Mouse (Mus musculus): ENCODE results near the gene Immp2l. TPM values are rescaled to one million over a fixed set of nuclear protein-coding genes. Genes with fewer than 3 reads are reported as not detected.
A peak's percentile ranks its signal among the peaks of the same experiment; 100 is the strongest.

Immp2l gene
- total RNA-seq, 1 experiment = 11.4 TPM

DNA sequence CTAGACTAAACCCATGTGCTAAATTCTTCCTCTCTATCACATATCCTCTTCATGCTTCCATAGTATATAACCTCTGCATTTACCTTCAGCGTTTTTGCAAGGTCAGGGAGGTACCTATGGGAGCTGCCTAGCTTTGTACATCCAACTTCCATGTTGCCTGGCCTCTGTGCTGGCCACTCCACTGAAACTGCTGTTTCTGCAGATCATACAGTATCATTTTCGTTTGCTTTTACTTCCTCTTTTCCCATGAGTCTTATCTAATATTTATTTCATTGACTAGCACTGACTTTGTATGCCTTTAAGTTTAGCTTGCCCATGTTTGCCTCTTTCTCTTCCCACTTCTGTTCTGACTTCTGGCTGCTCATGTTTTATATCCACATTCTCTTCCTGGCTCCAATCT, 325.9 kb downstream of the Immp2l start:
- H3K4me3 ChIP-seq (ENCODE audit: insufficient read depth in 1 of 2, low read depth in 1 of 2, low read length in 2 of 2, poor library complexity in 1 of 2, severe bottlenecking in 1 of 2) = no peak overlapping the region

DNA sequence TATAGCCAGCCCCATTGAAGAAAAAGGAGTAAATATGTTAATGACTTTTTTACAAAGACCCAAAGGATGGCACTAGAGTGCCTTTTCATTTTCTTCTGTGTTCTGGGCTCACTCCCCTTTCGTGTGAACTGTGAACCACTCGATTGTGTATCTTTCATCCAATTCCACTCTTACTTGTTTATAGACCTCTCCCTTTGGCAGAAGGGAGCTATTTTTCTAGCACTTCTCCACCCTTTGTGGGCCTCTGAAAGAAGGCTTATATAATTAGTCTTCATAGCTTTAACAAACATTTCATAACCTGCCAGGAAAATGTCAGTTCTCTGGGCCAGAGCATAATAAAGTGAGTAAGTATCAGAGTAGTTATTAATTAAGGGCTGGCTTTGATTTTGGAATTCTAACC, 327.4 kb downstream of the Immp2l start:
- in situ Hi-C loops (cut with MboI; ENCODE audit: low sequenced_read_pairs in 2 of 2, unreplicated experiment in 2 of 2) = no loop called here

More for the DNA sequence above, 325.9 kb downstream of the Immp2l start:
- Histone ChIP-seq H3K27ac (ENCODE audit: insufficient read depth, low read depth, low read length, poor library complexity, severe bottlenecking) (no peak overlapping the region), H3K36me3 (ENCODE audit: control insufficient read depth, insufficient read depth, low read length, poor library complexity, severe bottlenecking) (no peaks in the 10 kb centered on the region), H3K4me1 (ENCODE audit: control insufficient read depth in 2 of 2, insufficient read depth in 2 of 2, low read length in 2 of 2, poor library complexity in 1 of 2) (no peaks in the 10 kb centered on the region), H3K9ac (ENCODE audit: insufficient read depth, low read depth, low read length, poor library complexity, severe bottlenecking) (no peak overlapping the region), H3K9me3 (ENCODE audit: control insufficient read depth, insufficient read depth, low read depth, low read length) (no peaks in the 10 kb centered on the region)
- DNase-seq (ENCODE audit: low read depth, low spot score) = no peak
- in situ Hi-C loops (cut with MboI; ENCODE audit: low sequenced_read_pairs in 2 of 2, unreplicated experiment in 2 of 2) = no loop called here
- TF ChIP-seq ZNF384 (IDR thresholded peaks at IDR 0.05; ENCODE audit: low read depth, low read length) (no peak), HCFC1 (IDR thresholded peaks at IDR 0.05; ENCODE audit: borderline replicate concordance, insufficient read depth, low read length) (no peak), ZC3H11A (IDR thresholded peaks at IDR 0.05; ENCODE audit: borderline replicate concordance, low read depth, low read length) (no peak), CHD2 (IDR thresholded peaks at IDR 0.05; ENCODE audit: low read depth, low read length) (no peak), MAFK (IDR thresholded peaks at IDR 0.05; ENCODE audit: insufficient read depth, low read depth, low read length) (no peak)

DNA sequence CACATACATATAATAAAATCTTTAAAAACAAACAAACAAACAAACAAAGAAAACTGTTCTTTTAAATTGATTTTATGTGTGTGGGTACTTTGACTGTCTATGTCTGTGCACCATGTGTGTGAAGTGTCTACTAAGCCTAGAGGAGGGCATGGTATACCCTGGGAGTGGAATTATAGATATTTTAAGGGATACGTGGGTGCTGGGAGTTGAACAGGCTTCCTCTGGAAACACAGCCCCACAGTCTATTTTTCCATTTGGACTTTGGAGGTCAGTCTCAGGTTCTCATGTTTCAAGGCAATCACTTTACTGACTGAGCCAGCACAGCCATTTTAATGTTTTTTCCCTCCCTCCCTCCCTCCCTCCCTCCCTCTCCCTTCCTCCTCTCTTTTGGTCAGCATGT, 331.0 kb downstream of the Immp2l start:
- Histone ChIP-seq H3K4me1 (ENCODE audit: control insufficient read depth in 2 of 2, insufficient read depth in 2 of 2, low read length in 2 of 2, poor library complexity in 1 of 2) (no peaks in the 10 kb centered on the region), H3K36me3 (ENCODE audit: control insufficient read depth, insufficient read depth, low read length, poor library complexity, severe bottlenecking) (no peaks in the 10 kb centered on the region), H3K9me3 (ENCODE audit: control insufficient read depth, insufficient read depth, low read depth, low read length) (no peaks in the 10 kb centered on the region), H3K9ac (ENCODE audit: insufficient read depth, low read depth, low read length, poor library complexity, severe bottlenecking) (no peak overlapping the region), H3K27ac (ENCODE audit: insufficient read depth, low read depth, low read length, poor library complexity, severe bottlenecking) (no peak overlapping the region), H3K4me3 (ENCODE audit: insufficient read depth in 1 of 2, low read depth in 1 of 2, low read length in 2 of 2, poor library complexity in 1 of 2, severe bottlenecking in 1 of 2) (no peak overlapping the region)
- no peak for DNase-seq (ENCODE audit: low read depth, low spot score)
- in situ Hi-C loops (cut with MboI; ENCODE audit: low sequenced_read_pairs in 2 of 2, unreplicated experiment in 2 of 2) = no loop called here
- TF ChIP-seq CHD2 (IDR thresholded peaks at IDR 0.05; ENCODE audit: low read depth, low read length) (no peak), ZC3H11A (IDR thresholded peaks at IDR 0.05; ENCODE audit: borderline replicate concordance, low read depth, low read length) (no peak), HCFC1 (IDR thresholded peaks at IDR 0.05; ENCODE audit: borderline replicate concordance, insufficient read depth, low read length) (no peak), ZNF384 (IDR thresholded peaks at IDR 0.05; ENCODE audit: low read depth, low read length) (no peak)

More for the DNA sequence above, 327.4 kb downstream of the Immp2l start:
- Histone ChIP-seq H3K9ac (ENCODE audit: insufficient read depth, low read depth, low read length, poor library complexity, severe bottlenecking) (no peak overlapping the region), H3K9me3 (ENCODE audit: control insufficient read depth, insufficient read depth, low read depth, low read length) (no peaks in the 10 kb centered on the region), H3K36me3 (ENCODE audit: control insufficient read depth, insufficient read depth, low read length, poor library complexity, severe bottlenecking) (no peaks in the 10 kb centered on the region), H3K4me1 (ENCODE audit: control insufficient read depth in 2 of 2, insufficient read depth in 2 of 2, low read length in 2 of 2, poor library complexity in 1 of 2) (no peaks in the 10 kb centered on the region), H3K27ac (ENCODE audit: insufficient read depth, low read depth, low read length, poor library complexity, severe bottlenecking) (no peak overlapping the region), H3K4me3 (ENCODE audit: insufficient read depth in 1 of 2, low read depth in 1 of 2, low read length in 2 of 2, poor library complexity in 1 of 2, severe bottlenecking in 1 of 2) (no peak overlapping the region)
- no peak for DNase-seq (ENCODE audit: low read depth, low spot score)
- TF ChIP-seq HCFC1 (IDR thresholded peaks at IDR 0.05; ENCODE audit: borderline replicate concordance, insufficient read depth, low read length) = no peak
- no peak for TF ChIP-seq ZC3H11A (IDR thresholded peaks at IDR 0.05; ENCODE audit: borderline replicate concordance, low read depth, low read length)
- no peak for TF ChIP-seq MAFK (IDR thresholded peaks at IDR 0.05; ENCODE audit: insufficient read depth, low read depth, low read length)
- no peak for TF ChIP-seq CHD2 (IDR thresholded peaks at IDR 0.05; ENCODE audit: low read depth, low read length)
- TF ChIP-seq ZNF384 (IDR thresholded peaks at IDR 0.05; ENCODE audit: low read depth, low read length) = no peak

DNA sequence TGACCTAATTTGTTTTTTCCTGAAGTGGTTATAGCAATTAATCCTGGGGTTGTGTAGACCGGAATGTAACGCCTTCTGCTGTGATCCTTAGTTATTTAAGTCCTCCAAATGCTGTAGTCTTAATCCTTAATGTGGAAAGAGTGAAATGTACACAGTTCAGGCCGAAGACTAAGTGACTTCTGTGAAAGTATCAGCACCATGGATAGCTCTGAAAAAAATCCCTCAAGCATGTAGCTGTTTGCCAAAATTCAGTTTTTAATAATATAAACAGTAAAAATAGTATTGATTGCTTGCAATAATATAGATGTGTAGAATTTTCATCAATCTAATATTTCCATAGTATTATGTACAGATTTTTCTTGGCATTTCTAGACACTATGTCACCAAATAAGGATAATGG, 332.1 kb downstream of the Immp2l start:
- Histone ChIP-seq H3K9me3 (ENCODE audit: control insufficient read depth, insufficient read depth, low read depth, low read length) (no peaks in the 10 kb centered on the region), H3K27ac (ENCODE audit: insufficient read depth, low read depth, low read length, poor library complexity, severe bottlenecking) (no peak overlapping the region), H3K4me1 (ENCODE audit: control insufficient read depth in 2 of 2, insufficient read depth in 2 of 2, low read length in 2 of 2, poor library complexity in 1 of 2) (no peaks in the 10 kb centered on the region), H3K4me3 (ENCODE audit: insufficient read depth in 1 of 2, low read depth in 1 of 2, low read length in 2 of 2, poor library complexity in 1 of 2, severe bottlenecking in 1 of 2) (no peak overlapping the region), H3K36me3 (ENCODE audit: control insufficient read depth, insufficient read depth, low read length, poor library complexity, severe bottlenecking) (no peaks in the 10 kb centered on the region), H3K9ac (ENCODE audit: insufficient read depth, low read depth, low read length, poor library complexity, severe bottlenecking) (no peak overlapping the region)
- no peak for DNase-seq (ENCODE audit: low read depth, low spot score)
- no peak for TF ChIP-seq HCFC1 (IDR thresholded peaks at IDR 0.05; ENCODE audit: borderline replicate concordance, insufficient read depth, low read length)
- TF ChIP-seq ZNF384 (IDR thresholded peaks at IDR 0.05; ENCODE audit: low read depth, low read length) = no peak
- no peak for TF ChIP-seq MAFK (IDR thresholded peaks at IDR 0.05; ENCODE audit: insufficient read depth, low read depth, low read length)
- TF ChIP-seq CHD2 (IDR thresholded peaks at IDR 0.05; ENCODE audit: low read depth, low read length) = no peak
- TF ChIP-seq ZC3H11A (IDR thresholded peaks at IDR 0.05; ENCODE audit: borderline replicate concordance, low read depth, low read length) = no peak
- in situ Hi-C loops (cut with MboI; ENCODE audit: low sequenced_read_pairs in 2 of 2, unreplicated experiment in 2 of 2) = no loop called here

DNA sequence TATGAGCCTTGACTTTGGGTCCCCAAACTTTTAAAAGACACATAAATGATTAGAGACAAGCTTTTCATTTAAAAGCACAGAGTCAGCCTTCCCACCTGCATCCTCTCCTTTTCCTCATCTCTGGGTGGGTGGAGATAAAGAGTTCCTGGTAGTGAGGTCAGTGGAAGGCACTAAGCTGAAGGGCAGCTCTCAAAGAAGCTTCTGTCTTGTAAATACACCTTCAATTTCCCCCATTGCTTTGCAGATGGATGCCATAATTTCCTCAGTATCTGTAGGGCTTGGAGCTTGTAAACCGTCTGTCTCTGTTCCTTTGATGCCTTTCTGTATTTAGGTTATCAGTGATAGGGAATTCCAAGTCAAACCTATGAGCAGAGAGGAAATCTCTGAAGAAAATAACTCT, 362.8 kb downstream of the Immp2l start:
- no peak overlapping the region for H3K9ac ChIP-seq (ENCODE audit: insufficient read depth, low read depth, low read length, poor library complexity, severe bottlenecking)
- H3K9me3 ChIP-seq (ENCODE audit: control insufficient read depth, insufficient read depth, low read depth, low read length) = no peaks in the 10 kb centered on the region
- no peaks in the 10 kb centered on the region for H3K36me3 ChIP-seq (ENCODE audit: control insufficient read depth, insufficient read depth, low read length, poor library complexity, severe bottlenecking)
- in situ Hi-C loops (cut with MboI; ENCODE audit: low sequenced_read_pairs in 2 of 2, unreplicated experiment in 2 of 2) = no loop called here
- no peak overlapping the region for H3K4me3 ChIP-seq (ENCODE audit: insufficient read depth in 1 of 2, low read depth in 1 of 2, low read length in 2 of 2, poor library complexity in 1 of 2, severe bottlenecking in 1 of 2)
- no peak overlapping the region; the same call in 1 of the 2 replicates for H3K27ac ChIP-seq (ENCODE audit: insufficient read depth, low read depth, low read length, poor library complexity, severe bottlenecking)
- TF ChIP-seq HCFC1 (IDR thresholded peaks at IDR 0.05; ENCODE audit: borderline replicate concordance, insufficient read depth, low read length) = no peak
- no peak for TF ChIP-seq ZC3H11A (IDR thresholded peaks at IDR 0.05; ENCODE audit: borderline replicate concordance, low read depth, low read length)
- no peak for TF ChIP-seq MAFK (IDR thresholded peaks at IDR 0.05; ENCODE audit: insufficient read depth, low read depth, low read length)
- TF ChIP-seq CHD2 (IDR thresholded peaks at IDR 0.05; ENCODE audit: low read depth, low read length) = no peak
- no peak for TF ChIP-seq ZNF384 (IDR thresholded peaks at IDR 0.05; ENCODE audit: low read depth, low read length)
- H3K4me1 ChIP-seq (ENCODE audit: control insufficient read depth in 2 of 2, insufficient read depth in 2 of 2, low read length in 2 of 2, poor library complexity in 1 of 2) = peaks cover 0 to 18% of the 10 kb centered on the region in 2 experiments; a peak in 2 of 4 replicates
- DNase-seq (ENCODE audit: low read depth, low spot score) = peak; percentile 37

Data from ES-E14 (cell line).